Mouse (Mus musculus): ENCODE data around the gene Pola1. TPM values are rescaled to one million over a fixed set of nuclear protein-coding genes. Genes with fewer than 3 reads are reported as not detected.

The Pola1 gene
- polyA plus RNA-seq, 1 experiment from 2014 or later: 11.0 TPM

- no peaks in the 10 kb centered on the region for H3K9me3 ChIP-seq
- H3K9ac ChIP-seq (replicated peaks): no peak overlapping the region
- H3K27ac ChIP-seq (replicated peaks): peak overlapping the region; percentile 75
- ATAC-seq (replicated peaks): peak; percentile 67
- H3K4me1 ChIP-seq: peaks cover 14% of the 10 kb centered on the region; the same call in 1 of the 2 replicates
- H3K4me2 ChIP-seq (replicated peaks): peak overlapping the region; percentile 40
- no peaks in the 10 kb centered on the region for H3K27me3 ChIP-seq
- 25% methylated on average over 23 of the region's 23 CpGs for WGBS
- H3K36me3 ChIP-seq: no peaks in the 10 kb centered on the region
- peak overlapping the region; percentile 31 for H3K4me3 ChIP-seq
Observed at GRCm38 (mm10) chrX:93281028-93281723, 350.8 kb downstream of the Pola1 start.

GRCm38 (mm10) chrX:93279940-93280339, 352.0 kb downstream of the Pola1 start:
- Histone ChIP-seq H3K4me3 (no peak overlapping the region), H3K4me2 (replicated peaks) (no peak overlapping the region), H3K4me1 (0 out of 2 replicates have a peak, but pooled peaks cover 6% of the 10 kb centered on the region), H3K27ac (replicated peaks) (no peak overlapping the region), H3K9me3 (no peaks in the 10 kb centered on the region), H3K9ac (replicated peaks) (no peak overlapping the region), H3K36me3 (no peaks in the 10 kb centered on the region), H3K27me3 (no peaks in the 10 kb centered on the region)
- 32% methylated on average over 7 of the region's 11 CpGs for WGBS
- ATAC-seq (replicated peaks): no peak

- WGBS: 25% methylated on average over 3 of the region's 3 CpGs
- no peak overlapping the region for H3K4me2 ChIP-seq (replicated peaks)
- no peak overlapping the region for H3K27ac ChIP-seq (replicated peaks)
- no peaks in the 10 kb centered on the region for H3K4me1 ChIP-seq
- H3K36me3 ChIP-seq: no peaks in the 10 kb centered on the region
- H3K9ac ChIP-seq (replicated peaks): no peak overlapping the region
- no peaks in the 10 kb centered on the region for H3K27me3 ChIP-seq
- peak; percentile 44; the same call in 1 of the 2 replicates for ATAC-seq (replicated peaks)
- no peaks in the 10 kb centered on the region for H3K9me3 ChIP-seq
- H3K4me3 ChIP-seq: no peak overlapping the region
Observed at GRCm38 (mm10) chrX:93275689-93276088, 356.3 kb downstream of the Pola1 start.

Other genes starting within 250 kb of the Pola1 start
- 25.0 and 25.8 TPM in 2 replicates for gene Pcyt1b, start 22.7 kb upstream of the Pola1 start, polyA plus RNA-seq (2015; fragmentation: Nextera tagmentation; extraction: Ambion mirVana)
- gene Pdk3, start 200.0 kb upstream of the Pola1 start, polyA plus RNA-seq (2015; fragmentation: Nextera tagmentation; extraction: Ambion mirVana): 29.1 and 32.5 TPM in 2 replicates

Data from forebrain, embryonic 15.5 days (tissue).